Mouse (Mus musculus): ENCODE results near the gene Slc4a2.

Gene Slc4a2

GRCm38 (mm10) chr5:24470600-24470999, 47.0 kb downstream of the Slc4a2 start:
- peak; percentile 91 to 92 for DNase-seq

GRCm38 (mm10) chr5:24472884-24473619, 49.4 kb downstream of the Slc4a2 start:
- DNase-seq, result no peak

DNA sequence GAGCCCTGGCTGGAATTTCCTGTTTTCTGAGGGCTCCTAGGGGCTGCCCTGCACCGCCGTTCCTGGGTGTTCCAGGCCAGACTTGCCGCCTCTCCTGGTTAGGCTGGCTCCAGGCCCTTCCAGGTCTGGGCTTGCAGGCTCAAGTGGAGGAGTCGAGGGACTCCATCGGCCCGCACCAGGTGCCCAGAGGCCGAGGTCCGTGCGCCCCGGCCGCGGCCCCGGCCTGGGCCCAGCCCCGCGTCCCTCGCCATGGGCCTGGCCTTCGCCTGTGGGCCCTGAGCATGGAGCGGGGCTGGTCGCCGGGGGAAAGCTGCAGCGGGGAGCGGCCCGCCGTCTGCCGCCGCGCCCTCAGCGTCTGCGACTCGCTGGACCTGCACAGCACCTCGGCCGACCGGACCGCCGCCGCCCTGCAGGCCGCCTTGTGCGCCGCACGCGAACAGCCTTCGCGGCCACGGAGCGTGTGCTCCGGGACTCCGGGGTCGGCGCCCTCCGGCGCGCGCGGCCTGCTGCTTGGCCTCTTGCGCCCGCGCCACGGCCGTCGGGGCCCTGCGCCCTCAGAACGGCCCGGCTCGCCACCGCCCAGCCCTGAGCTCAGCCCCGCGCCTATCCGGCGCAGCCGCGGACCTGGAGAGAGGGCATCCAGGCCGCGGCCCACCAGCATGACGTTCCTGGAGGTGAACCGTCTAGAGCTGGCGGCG, 50.5 kb downstream of the Slc4a2 start:
- DNase-seq, result peak in 1 of 2 experiments; percentile 49

- DNase-seq, result peak; percentile 53 to 60
These were observed 51.2 kb downstream of the Slc4a2 start for GRCm38 (mm10) chr5:24474723-24475261.

DNA sequence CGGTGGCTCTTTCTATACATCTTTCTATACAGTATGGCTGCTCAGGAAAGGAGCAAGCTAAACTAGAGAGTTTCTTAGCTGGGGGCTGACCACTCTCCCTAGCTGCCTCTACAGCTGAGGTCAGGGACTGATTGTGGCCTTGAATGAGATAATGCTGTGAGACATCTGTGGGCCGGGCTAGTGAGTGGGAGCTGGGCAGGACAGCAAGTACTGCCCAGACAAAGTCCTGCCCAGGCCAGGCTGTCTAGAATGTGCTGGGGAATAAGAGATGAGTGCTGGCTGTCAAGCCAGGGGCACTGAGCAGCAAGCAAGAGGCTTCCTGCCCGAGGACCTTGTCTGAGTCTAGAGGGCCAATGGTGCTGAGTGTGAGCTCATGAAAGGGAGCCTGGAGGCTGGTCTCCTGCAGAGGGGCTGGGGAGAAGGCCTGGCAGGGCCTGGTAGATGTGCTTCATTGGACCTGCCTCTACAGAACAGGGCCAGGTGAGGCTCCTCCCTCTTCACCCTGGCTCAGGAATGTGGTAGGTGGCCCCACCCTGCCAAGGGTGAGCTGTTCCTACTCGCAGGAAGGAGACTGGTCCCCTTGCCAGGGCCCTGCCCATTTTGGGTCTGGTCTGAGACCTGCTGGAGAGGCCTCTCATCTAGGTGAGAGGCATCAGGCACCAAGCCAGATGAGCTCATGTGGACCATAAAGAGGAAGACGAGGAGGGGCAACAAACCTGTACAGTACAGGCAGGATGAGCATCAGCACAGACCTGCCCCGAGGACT, 52.0 kb downstream of the Slc4a2 start:
- peak; percentile 62 to 63 for DNase-seq

GRCm38 (mm10) chr5:24477909-24478308, 54.3 kb downstream of the Slc4a2 start:
- no peak for DNase-seq

GRCm38 (mm10) chr5:24481647-24482046, 58.0 kb downstream of the Slc4a2 start:
- DNase-seq, result peak; percentile 85 to 86

DNA sequence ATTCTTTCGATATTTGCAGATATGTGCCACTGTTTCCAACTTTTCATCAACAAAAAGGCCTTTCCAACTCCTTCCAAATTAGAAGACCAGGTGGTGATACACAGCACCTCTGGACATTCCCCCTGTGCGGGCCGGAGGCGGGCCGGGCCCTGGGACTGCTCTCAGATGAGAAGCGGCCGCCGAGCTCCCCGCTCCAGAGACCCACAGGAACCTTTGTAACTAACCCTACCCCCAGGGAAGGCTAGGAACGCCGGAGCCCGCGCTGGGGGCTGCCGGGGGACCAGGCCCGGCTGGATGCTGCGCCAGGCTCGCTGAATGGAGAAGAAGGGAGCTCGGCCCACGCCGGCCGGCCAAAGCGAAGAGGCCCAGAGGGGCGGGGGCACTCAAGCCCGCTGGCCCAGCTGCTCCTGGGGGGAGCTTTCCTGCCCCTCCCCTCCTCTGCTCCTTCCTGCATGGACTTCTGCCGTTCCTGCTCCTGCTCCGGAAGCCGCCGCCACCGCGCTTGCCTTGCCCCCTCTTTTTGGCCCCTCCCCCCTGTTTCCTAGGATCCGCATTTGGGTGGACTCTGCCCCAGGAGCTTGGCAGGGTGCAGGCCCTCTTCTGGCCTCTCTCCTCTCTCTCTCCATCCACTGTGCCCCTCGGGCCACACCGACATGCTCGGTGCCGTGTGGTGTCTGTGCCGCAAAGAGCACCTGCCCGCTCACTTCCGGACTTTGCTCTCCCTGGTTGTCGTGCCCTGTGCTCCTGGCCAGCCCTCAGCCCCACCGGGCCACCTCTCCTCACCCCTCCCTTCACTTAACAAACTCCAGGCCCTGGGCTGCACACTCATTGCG, 58.8 kb downstream of the Slc4a2 start:
- DNase-seq, result no peak

- DNase-seq, result peak; percentile 83 to 88
These were observed 59.7 kb downstream of the Slc4a2 start for GRCm38 (mm10) chr5:24483326-24483725.

DNA sequence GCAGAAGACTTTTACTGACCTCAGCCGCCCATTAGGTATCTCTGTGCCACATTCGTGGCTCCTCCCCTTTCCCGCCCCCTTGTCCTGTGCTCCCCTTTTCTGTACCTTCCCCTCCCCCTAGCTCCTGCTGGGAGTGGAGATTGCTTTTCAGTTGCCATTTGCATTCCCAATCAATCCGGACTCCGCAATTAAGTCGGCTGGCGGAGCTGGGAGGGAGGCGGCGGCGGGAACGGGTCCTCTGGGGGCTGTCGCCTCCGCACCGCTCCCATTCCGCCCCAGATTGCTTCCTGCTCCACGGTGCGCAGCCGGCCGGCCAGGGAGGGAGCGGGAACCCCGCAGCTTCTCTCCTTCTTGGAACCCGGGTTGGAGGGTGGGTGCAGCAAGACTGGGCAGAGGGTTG, 61.3 kb downstream of the Slc4a2 start:
- peak in 1 of 2 experiments; percentile 40 for DNase-seq

DNA sequence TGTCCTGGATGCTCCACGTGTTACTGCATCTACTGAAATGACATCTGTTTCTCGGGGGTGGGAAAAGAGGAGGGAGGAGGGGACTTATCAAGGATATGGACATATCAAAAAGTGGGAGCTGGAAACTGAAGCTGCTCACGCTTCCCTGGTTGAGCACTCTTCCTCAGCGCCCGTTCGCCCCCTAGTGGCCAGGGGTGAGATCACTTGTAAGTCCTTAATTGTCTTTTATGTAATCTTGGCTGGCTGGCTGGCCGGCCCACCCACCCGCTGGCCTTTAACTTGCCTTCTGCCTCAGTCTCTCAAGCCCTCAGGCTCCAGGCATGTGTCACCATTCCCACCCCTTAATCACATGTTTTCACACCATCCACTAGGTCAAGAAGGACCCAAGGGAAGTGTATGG, 62.5 kb downstream of the Slc4a2 start:
- DNase-seq, result peak; percentile 96 to 98

DNA sequence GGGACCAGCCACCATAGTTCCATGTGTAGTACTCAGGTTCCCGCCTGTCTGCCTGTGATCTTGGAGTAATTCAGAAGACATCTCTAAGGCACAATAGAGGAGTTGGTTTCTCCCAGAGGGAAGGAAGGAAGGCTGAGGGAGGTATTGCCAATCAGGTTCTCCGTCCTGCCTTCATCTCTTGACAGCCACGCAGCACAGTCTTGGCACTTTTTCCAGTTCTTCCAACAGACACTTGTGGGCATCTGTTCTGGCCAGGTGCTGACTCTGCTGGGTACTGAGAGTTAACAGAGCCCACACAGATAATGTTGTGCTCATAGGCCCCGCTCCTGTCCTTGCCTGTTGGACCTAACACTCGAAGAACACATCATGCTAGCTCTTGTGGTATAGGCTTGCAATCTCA, 63.1 kb downstream of the Slc4a2 start:
- DNase-seq, result no peak

DNA sequence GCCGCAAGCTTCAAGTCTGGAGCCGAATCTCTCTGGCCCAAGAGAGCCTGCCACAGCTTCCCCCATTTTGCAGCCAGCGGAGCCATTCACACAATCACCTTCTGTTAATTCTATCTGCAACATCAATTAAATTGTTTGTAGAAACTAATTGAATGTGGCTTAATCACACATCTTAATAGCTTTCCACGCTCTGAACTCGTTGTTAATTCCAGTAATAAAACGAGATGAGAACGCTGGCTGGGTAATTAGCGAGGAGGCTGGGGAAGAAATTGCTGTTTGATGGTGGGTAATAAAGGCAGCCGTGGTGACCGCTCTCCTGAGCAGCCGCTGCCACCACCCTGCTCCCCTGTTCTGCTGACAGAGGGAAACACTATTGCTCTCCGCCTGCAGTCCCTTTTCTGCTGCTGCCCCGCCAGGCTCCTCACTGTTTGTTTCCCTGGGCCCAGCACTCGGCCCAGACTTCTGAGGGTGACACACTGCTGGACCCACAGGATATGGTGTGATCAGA, 66.8 kb downstream of the Slc4a2 start:
- no peak for DNase-seq

Measured in cerebellum, postnatal 10 days (tissue).